Mouse (Mus musculus): Measurements from ENCODE around the gene Hspa1a. TPM values are rescaled to one million over a fixed set of nuclear protein-coding genes. Genes with fewer than 3 reads are reported as not detected.
"Not testable (repeated sequence)": the region's sequence is repeated elsewhere in the genome, so short reads cannot be mapped to it uniquely, and the experiment has no call there.

Hspa1a gene
- polyA plus RNA-seq, 1 experiment from 2014 or later, result 4.4 TPM

DNA sequence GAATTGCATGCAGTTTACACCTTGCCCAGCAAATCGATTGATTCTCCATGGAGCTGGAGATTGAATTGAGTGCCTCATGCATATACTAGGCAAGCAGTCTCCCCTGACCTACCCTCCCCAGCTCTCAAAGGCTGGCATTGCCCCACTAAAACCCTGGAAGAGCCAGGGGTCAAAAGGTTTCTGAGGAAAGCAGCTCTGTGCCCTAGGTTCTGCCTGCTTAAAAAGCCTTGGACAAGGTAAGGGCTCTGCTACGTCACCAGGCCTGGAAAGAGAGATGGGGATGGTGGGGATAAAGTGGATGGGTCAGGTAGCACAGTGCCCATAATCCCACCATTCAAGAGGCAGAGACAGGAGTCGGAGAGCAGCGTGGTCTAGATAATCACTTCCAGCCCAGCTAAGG, 17.1 kb downstream of the Hspa1a start:
- Histone ChIP-seq H3K27me3 (ENCODE audit: control insufficient read depth, insufficient read depth, low read length) (no peaks in the 10 kb centered on the region), H3K9ac (ENCODE audit: low read length) (no peak overlapping the region), H3K27ac (ENCODE audit: low read length) (no peak overlapping the region), H3K4me2 (ENCODE audit: low read depth, low read length) (no peak overlapping the region), H3K4me3 (ENCODE audit: low read length) (no peak overlapping the region), H3K4me1 (ENCODE audit: control insufficient read depth, insufficient read depth, low read length) (peaks cover 10% of the 10 kb centered on the region), H3K9me3 (replicated peaks; ENCODE audit: control insufficient read depth, low read length) (no peaks in the 10 kb centered on the region), H3K36me3 (ENCODE audit: control insufficient read depth, insufficient read depth) (peaks cover 8% of the 10 kb centered on the region)
- no peak for ATAC-seq (replicated peaks; ENCODE audit: extremely low read depth, insufficient read depth, low FRiP score)
- WGBS, result 83% methylated on average over 4 of the region's 4 CpGs

DNA sequence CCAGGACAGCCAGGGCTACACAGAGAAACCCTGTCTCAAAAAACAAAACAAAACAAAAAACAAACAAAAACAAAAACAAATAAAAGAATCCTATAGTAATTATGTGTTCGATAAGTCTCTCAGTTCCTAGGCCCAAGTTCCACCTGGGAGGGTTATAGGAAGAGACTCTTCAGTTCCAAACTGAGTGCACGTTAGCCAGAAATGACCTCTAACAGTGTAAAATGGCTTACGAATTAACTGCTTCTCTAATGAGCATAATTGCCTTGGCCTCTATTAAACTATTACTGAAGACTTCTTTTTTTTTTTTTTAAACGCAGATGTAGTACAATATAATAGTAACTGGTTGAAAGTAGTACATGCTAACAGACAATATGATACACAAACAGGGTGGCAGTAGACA, 18.1 kb downstream of the Hspa1a start:
- Histone ChIP-seq H3K36me3 (ENCODE audit: control insufficient read depth, insufficient read depth) (peaks cover 12% of the 10 kb centered on the region), H3K4me1 (ENCODE audit: control insufficient read depth, insufficient read depth, low read length) (peaks cover 10% of the 10 kb centered on the region), H3K9me3 (replicated peaks; ENCODE audit: control insufficient read depth, low read length) (no peaks in the 10 kb centered on the region), H3K4me2 (ENCODE audit: low read depth, low read length) (no peak overlapping the region), H3K4me3 (ENCODE audit: low read length) (no peak overlapping the region), H3K9ac (ENCODE audit: low read length) (no peak overlapping the region), H3K27ac (ENCODE audit: low read length) (no peak overlapping the region), H3K27me3 (ENCODE audit: control insufficient read depth, insufficient read depth, low read length) (no peaks in the 10 kb centered on the region)
- no peak for ATAC-seq (replicated peaks; ENCODE audit: extremely low read depth, insufficient read depth, low FRiP score)
- 92% methylated on average over 4 of the region's 4 CpGs for WGBS

DNA sequence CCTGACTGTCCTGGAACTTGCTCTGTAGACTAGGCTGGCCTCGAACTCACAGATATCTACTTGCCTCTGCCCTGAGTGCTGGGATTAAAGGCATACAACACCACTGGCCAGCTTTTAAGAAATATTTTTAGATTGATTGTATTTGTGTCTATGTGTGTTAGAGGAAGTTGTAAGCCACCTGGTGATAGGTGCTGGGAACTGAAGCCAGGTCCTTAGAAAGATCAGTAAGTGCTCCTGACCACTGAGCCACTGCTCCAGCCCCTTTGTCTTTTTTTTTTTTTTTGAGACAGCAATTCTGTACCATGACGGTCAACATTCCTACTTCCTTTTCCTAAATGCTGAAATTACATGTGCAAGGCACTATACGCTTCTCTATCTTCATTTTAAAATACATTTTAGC, 18.7 kb downstream of the Hspa1a start:
- H3K4me2 ChIP-seq (ENCODE audit: low read depth, low read length), result no peak overlapping the region
- no peak overlapping the region for H3K4me3 ChIP-seq (ENCODE audit: low read length)
- peaks cover 12% of the 10 kb centered on the region for H3K36me3 ChIP-seq (ENCODE audit: control insufficient read depth, insufficient read depth)
- H3K9me3 ChIP-seq (replicated peaks; ENCODE audit: control insufficient read depth, low read length), result no peaks in the 10 kb centered on the region
- H3K27me3 ChIP-seq (ENCODE audit: control insufficient read depth, insufficient read depth, low read length), result no peaks in the 10 kb centered on the region
- no peak overlapping the region for H3K27ac ChIP-seq (ENCODE audit: low read length)
- 89% methylated on average over 3 of the region's 3 CpGs for WGBS
- peaks cover 10% of the 10 kb centered on the region for H3K4me1 ChIP-seq (ENCODE audit: control insufficient read depth, insufficient read depth, low read length)
- ATAC-seq (replicated peaks; ENCODE audit: extremely low read depth, insufficient read depth, low FRiP score), result no peak
- H3K9ac ChIP-seq (ENCODE audit: low read length), result no peak overlapping the region

DNA sequence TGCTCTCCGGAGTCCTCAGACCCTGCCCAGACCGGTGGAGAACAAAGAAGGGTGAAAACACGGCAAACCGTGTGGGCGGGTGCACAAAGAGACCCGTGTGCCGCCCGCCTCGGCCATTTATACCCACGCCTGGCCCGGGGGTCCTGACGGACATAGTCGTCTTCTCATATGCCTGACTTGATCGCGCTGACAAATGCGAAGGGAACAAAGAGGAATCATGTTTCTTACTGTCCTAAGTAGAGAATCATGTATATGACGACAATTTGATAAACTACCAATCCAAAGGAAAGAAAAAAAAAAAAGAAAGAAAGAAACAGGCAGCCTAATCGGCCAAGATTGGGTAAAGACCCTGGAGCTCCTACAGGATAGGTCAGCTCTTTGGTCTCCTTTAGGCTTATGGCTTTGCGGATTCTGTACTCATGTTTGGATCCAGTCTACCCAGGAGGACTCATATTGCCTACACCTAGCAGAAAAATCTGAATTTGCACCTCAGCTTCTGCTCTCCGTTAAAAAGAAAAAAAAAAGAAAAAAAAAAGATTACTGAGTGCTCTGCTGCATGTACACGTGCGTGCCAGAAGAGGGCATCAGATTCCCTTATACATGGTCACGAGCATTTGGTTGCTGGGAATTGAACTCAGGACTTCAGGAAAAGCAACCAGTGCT, 19.4 kb downstream of the Hspa1a start:
- peak overlapping the region; percentile 62 for H3K4me3 ChIP-seq (ENCODE audit: low read length)
- ATAC-seq (replicated peaks; ENCODE audit: extremely low read depth, insufficient read depth, low FRiP score), result peak; percentile 75
- H3K27me3 ChIP-seq (ENCODE audit: control insufficient read depth, insufficient read depth, low read length), result no peaks in the 10 kb centered on the region
- WGBS, result under 1% methylated on average over 23 of the region's 23 CpGs
- peaks cover 12% of the 10 kb centered on the region for H3K36me3 ChIP-seq (ENCODE audit: control insufficient read depth, insufficient read depth)
- H3K4me2 ChIP-seq (ENCODE audit: low read depth, low read length), result peak overlapping the region; percentile 74
- no peaks in the 10 kb centered on the region for H3K9me3 ChIP-seq (replicated peaks; ENCODE audit: control insufficient read depth, low read length)
- peak overlapping the region; percentile 77 for H3K9ac ChIP-seq (ENCODE audit: low read length)
- peak overlapping the region; percentile 55 for H3K27ac ChIP-seq (ENCODE audit: low read length)
- H3K4me1 ChIP-seq (ENCODE audit: control insufficient read depth, insufficient read depth, low read length), result peaks cover 10% of the 10 kb centered on the region

DNA sequence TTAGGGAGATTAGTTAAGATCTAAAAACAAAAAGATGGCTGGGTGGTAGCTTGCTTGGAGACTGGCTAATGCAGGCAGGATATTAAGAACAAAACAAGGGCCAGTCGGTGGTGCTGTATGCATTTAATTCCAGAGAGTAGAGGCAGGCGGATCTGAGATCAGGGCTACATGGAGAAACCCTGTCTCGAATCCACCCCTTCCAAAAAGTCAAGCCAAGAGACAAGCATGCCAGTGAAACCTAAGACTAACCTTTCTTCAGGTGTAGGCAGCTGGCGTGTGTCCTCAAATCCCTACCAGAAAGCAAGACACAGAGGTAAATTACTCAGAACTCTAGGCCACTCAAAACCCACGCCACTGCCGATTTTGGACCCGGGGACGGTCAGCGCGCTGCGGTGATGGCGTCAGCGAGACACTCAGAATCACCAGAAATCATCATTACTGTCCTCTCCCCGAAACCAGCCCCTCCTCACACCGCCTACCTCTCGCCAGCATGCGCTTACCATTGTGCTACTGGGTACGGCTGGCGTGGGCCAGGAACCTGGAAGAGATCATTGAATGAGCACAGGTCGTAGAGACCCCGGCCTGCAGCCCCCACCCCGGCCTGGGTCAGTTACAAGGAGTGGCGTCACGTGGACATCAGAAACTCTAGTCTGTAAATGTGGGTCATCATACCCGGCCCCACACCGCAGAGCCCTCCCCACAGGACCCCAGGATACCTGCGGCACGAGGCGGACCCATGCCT, 20.1 kb downstream of the Hspa1a start:
- WGBS, result under 1% methylated on average over 29 of the region's 29 CpGs
- H3K27ac ChIP-seq (ENCODE audit: low read length), result peak overlapping the region; percentile 55
- H3K36me3 ChIP-seq (ENCODE audit: control insufficient read depth, insufficient read depth), result peaks cover 12% of the 10 kb centered on the region
- no peaks in the 10 kb centered on the region for H3K9me3 ChIP-seq (replicated peaks; ENCODE audit: control insufficient read depth, low read length)
- H3K4me1 ChIP-seq (ENCODE audit: control insufficient read depth, insufficient read depth, low read length), result peaks cover 10% of the 10 kb centered on the region
- no peaks in the 10 kb centered on the region for H3K27me3 ChIP-seq (ENCODE audit: control insufficient read depth, insufficient read depth, low read length)
- ATAC-seq (replicated peaks; ENCODE audit: extremely low read depth, insufficient read depth, low FRiP score), result no peak
- peak overlapping the region; percentile 77 for H3K9ac ChIP-seq (ENCODE audit: low read length)
- H3K4me2 ChIP-seq (ENCODE audit: low read depth, low read length), result peak overlapping the region; percentile 74
- peak overlapping the region; percentile 62 for H3K4me3 ChIP-seq (ENCODE audit: low read length)

DNA sequence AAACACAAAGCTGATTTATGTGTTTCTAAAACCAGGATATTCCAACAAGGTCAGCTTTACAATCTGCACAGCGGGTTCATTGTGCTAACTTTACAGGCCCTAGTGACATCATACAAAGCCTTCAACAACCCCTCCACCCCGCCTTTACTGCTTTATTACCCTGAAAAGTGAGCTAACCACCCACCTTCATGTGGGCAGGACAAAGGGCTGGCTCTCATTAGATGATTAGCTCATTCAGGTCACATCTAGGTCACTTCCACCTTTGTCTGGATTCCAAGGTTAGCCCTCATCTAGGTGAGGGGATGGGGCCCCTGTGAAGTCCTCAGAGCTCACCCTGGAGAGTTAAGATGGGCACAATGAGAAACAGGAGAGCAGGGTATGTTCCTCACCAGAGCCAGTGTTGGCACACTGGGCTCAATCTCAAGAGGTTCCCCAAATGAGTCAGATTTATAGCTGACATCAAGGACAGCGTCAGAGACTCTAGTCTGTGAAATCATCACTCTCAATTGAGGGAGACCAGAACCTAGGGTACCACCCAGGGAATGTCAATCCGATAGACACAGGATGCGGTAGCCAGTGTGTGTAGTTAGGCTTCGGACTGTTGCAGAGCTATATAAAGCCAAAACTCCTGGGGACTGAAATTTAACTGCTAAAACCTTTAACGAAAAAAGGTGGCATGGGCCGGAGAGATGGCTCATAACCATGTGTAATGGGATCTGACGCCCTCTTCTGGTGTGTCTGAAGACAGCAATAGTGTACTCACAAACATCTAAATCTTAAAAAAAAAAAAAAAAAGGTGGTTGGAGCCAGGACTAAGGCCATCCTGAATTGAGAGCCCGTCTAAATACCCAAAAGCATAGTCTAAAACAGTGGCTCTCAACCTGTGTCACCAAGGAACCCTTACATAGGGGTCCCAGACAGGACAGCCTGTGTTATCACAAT, 21.2 kb downstream of the Hspa1a start:
- no peak for ATAC-seq (replicated peaks; ENCODE audit: extremely low read depth, insufficient read depth, low FRiP score)
- WGBS, result 29% methylated on average over 10 of the region's 10 CpGs

DNA sequence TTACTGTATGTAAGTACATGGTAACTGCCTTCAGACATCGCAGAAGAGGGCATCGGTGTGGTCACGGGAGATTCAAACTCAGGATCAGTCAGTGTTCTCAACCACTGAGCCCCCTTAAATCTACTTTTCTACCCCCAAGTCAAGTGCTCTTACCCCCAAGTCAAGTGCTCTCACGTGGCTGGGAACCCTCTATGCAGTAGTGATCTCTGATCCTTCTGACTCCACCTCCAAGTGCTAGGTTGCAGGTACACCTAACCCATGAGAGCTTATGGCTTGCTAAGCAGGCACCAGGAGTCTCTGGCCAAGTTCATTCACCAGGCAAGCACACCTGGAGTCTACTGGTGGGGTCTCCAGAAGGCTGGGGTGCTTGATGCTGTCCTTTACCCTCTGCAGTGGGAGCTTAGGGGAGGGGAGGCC, 22.4 kb downstream of the Hspa1a start:
- peaks cover 12% of the 10 kb centered on the region for H3K36me3 ChIP-seq (ENCODE audit: control insufficient read depth, insufficient read depth)
- peaks cover 10% of the 10 kb centered on the region for H3K4me1 ChIP-seq (ENCODE audit: control insufficient read depth, insufficient read depth, low read length)
- no peak overlapping the region for H3K9ac ChIP-seq (ENCODE audit: low read length)
- H3K4me2 ChIP-seq (ENCODE audit: low read depth, low read length), result no peak overlapping the region
- H3K27me3 ChIP-seq (ENCODE audit: control insufficient read depth, insufficient read depth, low read length), result no peaks in the 10 kb centered on the region
- no peak overlapping the region for H3K27ac ChIP-seq (ENCODE audit: low read length)
- no peaks in the 10 kb centered on the region for H3K9me3 ChIP-seq (replicated peaks; ENCODE audit: control insufficient read depth, low read length)
- no peak for ATAC-seq (replicated peaks; ENCODE audit: extremely low read depth, insufficient read depth, low FRiP score)
- 50% methylated on average over 4 of the region's 4 CpGs for WGBS
- H3K4me3 ChIP-seq (ENCODE audit: low read length), result no peak overlapping the region

More for the DNA sequence above, 21.2 kb downstream of the Hspa1a start:
- H3K4me1 ChIP-seq (ENCODE audit: control insufficient read depth, insufficient read depth, low read length), result peaks cover 10% of the 10 kb centered on the region
- H3K9me3 ChIP-seq (replicated peaks; ENCODE audit: control insufficient read depth, low read length), result no peaks in the 10 kb centered on the region
- peaks cover 12% of the 10 kb centered on the region for H3K36me3 ChIP-seq (ENCODE audit: control insufficient read depth, insufficient read depth)
- H3K27ac ChIP-seq (ENCODE audit: low read length), result peak overlapping the region; percentile 55
- peak overlapping the region; percentile 62 for H3K4me3 ChIP-seq (ENCODE audit: low read length)
- H3K9ac ChIP-seq (ENCODE audit: low read length), result peak overlapping the region; percentile 77
- peak overlapping the region; percentile 74 for H3K4me2 ChIP-seq (ENCODE audit: low read depth, low read length)
- H3K27me3 ChIP-seq (ENCODE audit: control insufficient read depth, insufficient read depth, low read length), result no peaks in the 10 kb centered on the region

DNA sequence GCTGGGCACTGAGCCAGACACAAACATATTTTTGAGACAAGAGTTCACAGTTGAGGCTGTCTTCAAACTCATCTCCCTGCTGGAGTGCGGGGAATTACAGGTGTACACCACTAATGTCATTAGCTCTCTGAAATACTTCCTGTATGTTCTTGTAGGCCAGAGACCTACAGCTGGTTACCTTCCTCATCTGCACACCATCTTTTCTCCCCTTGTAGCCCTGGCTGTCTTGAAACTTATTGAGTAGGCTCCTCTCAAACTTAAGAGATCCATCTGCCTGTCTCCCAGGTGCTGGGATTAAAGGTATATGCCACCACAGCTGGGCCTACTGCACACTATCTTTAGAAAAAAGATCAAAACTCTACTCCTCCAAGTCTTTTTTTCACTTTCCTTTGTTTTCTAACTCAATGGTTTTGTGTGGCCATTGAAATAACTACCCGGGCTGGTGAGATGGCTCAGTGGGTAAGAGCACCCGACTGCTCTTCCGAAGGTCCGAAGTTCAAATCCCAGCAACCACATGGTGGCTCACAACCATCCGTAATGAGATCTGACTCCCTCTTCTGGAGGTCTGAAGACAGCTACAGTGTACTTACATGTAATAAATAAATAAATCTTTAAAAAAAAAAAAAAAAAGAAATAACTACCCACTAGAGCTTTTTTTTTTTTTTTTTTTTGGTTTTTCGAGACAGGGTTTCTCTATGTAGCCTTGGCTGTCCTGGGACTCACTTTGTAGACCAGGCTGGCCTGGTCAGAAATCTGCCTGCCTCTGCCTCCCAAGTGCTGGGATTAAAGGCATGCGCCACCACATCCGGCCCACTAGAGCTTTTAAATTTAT, 23.0 kb downstream of the Hspa1a start:
- not testable (repeated sequence) for H3K9me3 ChIP-seq (replicated peaks; ENCODE audit: control insufficient read depth, low read length); H3K4me2 ChIP-seq (ENCODE audit: low read depth, low read length)
- 63% methylated on average over 9 of the region's 9 CpGs for WGBS

More for the DNA sequence above, 23.0 kb downstream of the Hspa1a start:
- not testable (repeated sequence) for H3K9ac ChIP-seq (ENCODE audit: low read length); H3K27me3 ChIP-seq (ENCODE audit: control insufficient read depth, insufficient read depth, low read length); H3K27ac ChIP-seq (ENCODE audit: low read length); H3K4me3 ChIP-seq (ENCODE audit: low read length); ATAC-seq (replicated peaks; ENCODE audit: extremely low read depth, insufficient read depth, low FRiP score)
- Histone ChIP-seq H3K36me3 (ENCODE audit: control insufficient read depth, insufficient read depth) (peaks cover 12% of the 10 kb centered on the region), H3K4me1 (ENCODE audit: control insufficient read depth, insufficient read depth, low read length) (peaks cover 10% of the 10 kb centered on the region)

All from heart, embryonic 16.5 days (tissue).